Mouse (Mus musculus) retina, embryonic 14.5 days (tissue): Measurements from ENCODE around the gene Scamp4.
A peak's percentile ranks its signal among the peaks of the same experiment; 100 is the strongest.
"Not testable (repeated sequence)": the region's sequence is repeated elsewhere in the genome, so short reads cannot be mapped to it uniquely, and the experiment has no call there.

ENCODE experiments used
- DNase-seq: peaks from one replicate; pipeline ENCODE4 v3.0.0-alpha.2; 2015; ENCODE audit warnings: low spot score

Gene Scamp4

GRCm38 (mm10) chr10:80578131-80578750 is 24.4 kb upstream of the Scamp4 start:
- DNase-seq = peak; percentile 85

- peak; percentile 78 for DNase-seq
Observed at GRCm38 (mm10) chr10:80578911-80579310, 23.8 kb upstream of the Scamp4 start.

- DNase-seq = no peak
Observed at GRCm38 (mm10) chr10:80583047-80583446, 19.6 kb upstream of the Scamp4 start.

- DNase-seq = no peak
Observed at GRCm38 (mm10) chr10:80584045-80584488, 18.6 kb upstream of the Scamp4 start.

GRCm38 (mm10) chr10:80584642-80585552 is 17.8 kb upstream of the Scamp4 start:
- no peak for DNase-seq

GRCm38 (mm10) chr10:80585581-80585980 is 17.1 kb upstream of the Scamp4 start:
- DNase-seq = no peak

- DNase-seq = no peak
Observed at GRCm38 (mm10) chr10:80586407-80587304, 16.0 kb upstream of the Scamp4 start.

- DNase-seq = no peak
Observed at GRCm38 (mm10) chr10:80587305-80587657, 15.4 kb upstream of the Scamp4 start.

GRCm38 (mm10) chr10:80589127-80589878 is 13.4 kb upstream of the Scamp4 start:
- DNase-seq = no peak

DNA sequence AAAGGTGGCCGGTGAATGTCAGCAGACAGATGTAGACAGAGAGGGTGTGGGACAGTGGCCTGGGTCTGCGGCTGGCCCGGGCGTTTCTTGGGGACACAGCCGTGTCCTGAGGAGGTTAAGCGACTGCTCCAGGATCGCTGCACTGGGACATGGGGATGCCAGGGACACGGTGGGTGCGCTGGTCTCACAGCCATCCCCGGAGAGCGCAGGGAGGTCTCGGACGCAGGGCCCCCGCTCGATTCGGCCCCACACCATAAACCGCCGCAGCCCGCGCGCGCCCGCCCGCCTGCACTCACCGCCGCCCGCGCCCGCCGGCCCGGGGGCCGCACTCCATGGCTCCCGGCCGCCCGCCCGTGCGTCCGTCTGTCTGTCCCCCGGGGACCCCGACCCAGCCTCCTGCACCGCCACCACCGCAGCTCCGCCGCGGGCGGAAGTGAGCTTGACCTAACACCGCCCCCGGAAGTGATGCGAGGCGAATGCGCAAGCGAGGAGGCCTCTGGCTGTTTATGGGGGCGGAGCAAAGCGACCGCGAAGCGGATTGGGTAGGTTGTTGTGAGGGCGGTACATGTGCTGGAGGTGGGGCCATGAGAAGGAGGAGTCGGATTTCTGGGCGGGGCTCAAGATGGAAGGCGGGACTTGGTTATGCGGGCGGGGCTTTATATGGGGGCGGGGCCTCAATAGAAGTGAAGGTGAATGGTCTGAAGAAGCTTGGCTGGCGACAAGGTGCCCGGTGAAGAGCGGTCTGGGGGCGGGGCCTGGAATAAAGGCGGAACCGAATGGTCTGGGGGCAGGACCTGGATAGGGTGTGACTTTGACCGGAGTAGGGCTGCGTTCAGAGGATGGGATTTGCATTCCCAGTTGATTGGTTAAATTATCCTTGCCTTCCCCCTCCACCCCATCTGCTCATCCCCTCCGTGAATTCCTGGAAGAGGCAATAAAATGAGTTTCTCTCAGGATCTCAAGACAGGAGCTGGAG is 12.5 kb upstream of the Scamp4 start, which contains the start of gene Abhd17a:
Gene Abhd17a, minus strand, starts transcription at position 463 of the 976 bp plus-strand sequence.
- DNase-seq = peak; percentile 97

GRCm38 (mm10) chr10:80596318-80596717 is 6.4 kb upstream of the Scamp4 start:
- no peak for DNase-seq

- no peak for DNase-seq
Observed at GRCm38 (mm10) chr10:80603364-80603763, 692 bp downstream of the Scamp4 start.

DNA sequence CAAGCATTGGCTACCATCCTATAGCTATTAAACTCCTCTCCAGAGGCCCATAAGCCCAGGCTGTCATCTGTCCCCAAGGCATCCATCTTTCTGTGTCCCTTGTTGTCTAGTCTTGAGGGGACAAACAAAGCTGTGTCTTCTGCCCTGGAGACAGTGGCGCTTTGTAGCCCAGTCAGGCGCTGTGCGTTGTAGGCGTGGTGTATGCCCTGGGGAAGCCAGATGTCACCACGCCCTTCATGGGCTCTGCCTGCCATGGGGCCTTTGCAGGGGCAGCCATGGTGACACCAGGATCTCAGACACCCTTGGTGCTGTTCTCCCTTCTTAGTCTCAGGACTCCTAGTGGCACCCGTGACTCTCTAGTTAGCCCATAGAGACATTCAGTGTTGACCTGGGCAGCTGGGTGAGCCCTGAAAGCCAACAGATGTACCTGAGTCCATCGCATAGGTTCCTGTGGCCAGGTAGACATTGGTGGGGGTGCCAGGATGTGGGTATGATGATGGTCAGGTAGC is 1.4 kb downstream of the Scamp4 start:
- DNase-seq = no peak

- no peak for DNase-seq
Observed at GRCm38 (mm10) chr10:80604988-80605387, 2.3 kb downstream of the Scamp4 start.

GRCm38 (mm10) chr10:80605721-80606120 is 3.0 kb downstream of the Scamp4 start, which contains the start of gene Gm49322:
Gene Gm49322 (plus strand): TSS chr10:80606021.
- DNase-seq = not testable (repeated sequence)

- DNase-seq = no peak
Observed at GRCm38 (mm10) chr10:80606306-80606705, 3.6 kb downstream of the Scamp4 start.

GRCm38 (mm10) chr10:80606737-80607350 is 4.2 kb downstream of the Scamp4 start:
- no peak for DNase-seq

DNA sequence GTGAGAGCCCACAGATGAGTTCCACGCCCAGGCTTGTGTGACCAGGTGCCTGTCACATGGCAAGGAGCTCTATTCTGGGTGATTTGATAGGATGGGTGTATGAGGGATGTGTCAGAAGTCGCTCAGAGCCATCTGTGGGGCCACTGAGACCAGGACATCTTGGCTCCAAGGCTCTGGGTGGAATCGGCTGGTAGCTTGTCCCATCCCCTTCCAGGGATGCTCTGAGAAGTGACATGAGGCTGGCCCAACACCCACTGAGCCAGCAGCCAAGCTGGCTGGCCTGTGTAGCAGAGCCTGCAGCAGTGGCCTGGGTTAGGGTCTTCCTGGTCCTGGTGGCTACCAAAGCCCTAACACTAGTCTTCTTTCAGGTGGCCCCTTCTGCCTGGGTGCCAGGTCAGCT is 5.8 kb downstream of the Scamp4 start:
- no peak for DNase-seq

DNA sequence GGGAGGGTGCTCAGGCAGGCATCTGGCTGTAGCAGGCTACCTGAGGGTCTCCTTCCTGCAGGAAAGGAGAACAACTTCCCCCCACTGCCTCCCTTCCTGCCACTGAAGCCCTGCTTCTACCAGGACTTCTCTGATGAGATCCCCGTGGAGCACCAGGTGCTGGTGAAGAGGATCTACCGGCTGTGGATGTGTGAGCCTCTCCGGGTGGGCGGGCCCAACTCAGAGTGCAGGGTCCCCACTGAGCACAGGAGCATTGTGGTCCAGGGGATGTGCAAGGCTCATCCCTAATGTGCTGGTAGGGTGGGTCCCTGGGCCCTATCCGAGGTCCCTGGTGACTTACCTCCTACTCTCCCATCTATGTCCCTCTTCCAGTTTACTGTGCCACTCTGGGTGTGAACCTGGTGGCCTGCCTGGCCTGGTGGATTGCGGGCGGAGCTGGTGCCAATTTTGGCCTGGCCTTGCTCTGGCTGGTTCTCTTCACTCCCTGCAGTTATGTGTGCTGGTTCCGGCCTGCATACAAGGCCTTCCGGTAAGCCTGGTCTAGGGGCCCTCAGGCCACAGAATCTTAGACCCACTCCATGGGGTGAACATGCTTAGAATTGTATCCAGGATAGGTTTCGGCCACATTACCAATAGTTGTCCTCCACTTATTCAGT is 6.7 kb downstream of the Scamp4 start:
- no peak for DNase-seq
